Mouse (Mus musculus) embryonic facial prominence, embryonic 10.5 days (tissue): Measurements from ENCODE around the gene Zbtb6. TPM values are rescaled to one million over a fixed set of nuclear protein-coding genes. Genes with fewer than 3 reads are reported as not detected.
A peak's percentile ranks its signal among the peaks of the same experiment; 100 is the strongest.

Experiments
- DNase-seq: peaks from one replicate; pipeline ENCODE4 v3.0.0-alpha.2; 2017; ENCODE audit warnings: low spot score
- H3K27ac ChIP-seq: fragments of 300-500 bp; sonication (generic); replicated peaks from 2 replicates; pipeline ENCODE4 v1.5.1; 2016; ENCODE audit warnings: mild to moderate bottlenecking
- H3K27me3 ChIP-seq: fragments of 300-500 bp; sonication (generic); replicated peaks from 2 replicates; pipeline ENCODE4 v1.6.1; 2016; ENCODE audit warnings: low read depth, mild to moderate bottlenecking; ENCODE audit not compliant: poor library complexity, severe bottlenecking
- H3K36me3 ChIP-seq: fragments of 300-500 bp; sonication (generic); replicated peaks from 2 replicates; pipeline ENCODE4 v1.6.1; 2016; ENCODE audit warnings: mild to moderate bottlenecking, moderate library complexity
- H3K4me1 ChIP-seq: fragments of 300-500 bp; sonication (generic); 2 replicates; pipeline ENCODE4 v1.6.1; 2016
- H3K4me3 ChIP-seq: fragments of 300-500 bp; sonication (generic); 2 replicates; pipeline ENCODE4 v1.5.1; 2016; ENCODE audit warnings: mild to moderate bottlenecking, moderate library complexity
- H3K9me3 ChIP-seq: fragments of 300-500 bp; sonication (generic); 2 replicates; pipeline ENCODE4 v1.6.1; 2016; ENCODE audit warnings: mild to moderate bottlenecking
- WGBS: fragments of 180-500 bp; shearing (Covaris S2); methylation state at CpG from one replicate; pipeline ENCODE4 v1.1.7; 2016; 5-methylcytosine and 5-hydroxymethylcytosine counted together
- polyA plus RNA-seq: library from polyadenylated mRNA; unstranded; fragments of >200 nt; fragmentation: Nextera tagmentation; extraction: Ambion mirVana; gene quantifications from 2 replicates; pipeline ENCODE4 v1.2.1, GENCODE M21; 2016

The Zbtb6 gene
- polyA plus RNA-seq, 1 experiment from 2014 or later: 6.2 TPM

DNA sequence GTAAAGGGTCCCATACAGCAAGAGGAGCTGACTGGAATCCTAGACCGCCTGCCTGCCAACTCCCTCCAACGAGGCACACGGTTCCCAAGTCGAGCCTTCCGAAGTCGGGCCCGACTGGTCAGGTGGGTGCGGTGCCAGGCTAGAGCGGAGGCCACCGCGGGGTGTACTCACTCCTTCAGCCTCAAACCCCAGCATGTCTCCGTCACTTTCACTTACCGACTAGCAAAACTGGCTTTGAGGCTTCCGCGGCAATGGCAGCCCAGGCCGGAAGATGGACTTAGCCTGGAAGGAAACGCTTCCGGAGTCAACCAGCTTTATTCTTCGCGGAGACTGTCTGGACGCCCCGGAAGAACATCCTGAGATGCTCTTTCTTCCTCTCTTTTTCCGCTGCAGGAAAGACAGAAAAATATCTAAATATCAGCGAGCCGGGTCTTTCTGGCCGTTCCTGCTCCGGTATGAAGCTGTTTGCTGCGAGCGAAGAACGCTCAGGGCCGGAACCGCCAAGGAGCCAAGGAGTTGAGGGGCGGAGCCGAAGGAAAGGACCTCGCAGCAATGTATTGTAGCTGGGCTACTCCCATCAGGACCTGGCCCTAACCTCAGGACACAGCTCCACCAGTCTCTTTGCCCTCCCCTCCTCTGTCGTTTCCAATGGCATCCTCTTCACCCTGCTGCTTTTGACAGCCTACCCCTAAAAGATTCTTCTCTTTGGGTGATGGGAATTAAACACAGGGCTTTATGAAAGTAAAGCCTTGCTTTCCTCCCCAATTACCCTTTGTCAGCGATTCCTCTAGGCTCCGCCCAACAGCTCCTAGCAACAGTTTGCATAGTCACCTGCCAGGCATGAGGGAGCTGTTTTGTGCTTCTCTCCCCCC is 12.1 kb downstream of the Zbtb6 start:
- H3K27me3 ChIP-seq: no peaks in the 10 kb centered on the region
- under 1% methylated on average over 38 of the region's 38 CpGs for WGBS
- H3K27ac ChIP-seq: peak overlapping the region; percentile 95
- H3K9me3 ChIP-seq: no peaks in the 10 kb centered on the region
- peak; percentile 86 for DNase-seq
- H3K4me3 ChIP-seq: peak overlapping the region; percentile 90
- peaks cover 17% of the 10 kb centered on the region for H3K4me1 ChIP-seq
- peaks cover 36% of the 10 kb centered on the region for H3K36me3 ChIP-seq

DNA sequence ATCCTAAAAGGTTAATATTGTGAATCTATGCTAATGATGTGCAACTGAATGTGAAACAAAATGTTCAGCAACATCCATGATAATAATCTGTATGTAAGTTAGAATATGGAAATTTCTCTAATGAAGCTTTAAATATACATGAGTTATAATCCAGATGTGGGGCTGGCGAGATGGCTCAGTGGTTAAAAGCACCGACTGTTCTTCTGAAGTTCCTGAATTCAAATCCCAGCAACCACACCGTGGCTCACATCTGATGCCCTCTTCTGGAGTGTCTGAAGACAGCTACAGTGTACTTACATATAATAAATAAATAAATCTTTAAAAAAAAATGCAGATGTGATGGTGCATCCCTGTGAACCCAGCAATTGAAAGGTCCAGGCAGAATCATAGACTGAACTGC is 19.3 kb downstream of the Zbtb6 start:
- Histone ChIP-seq H3K36me3 (peaks cover 35% of the 10 kb centered on the region), H3K27me3 (no peaks in the 10 kb centered on the region), H3K4me1 (peaks cover 16% of the 10 kb centered on the region), H3K9me3 (no peaks in the 10 kb centered on the region), H3K4me3 (0 out of 2 replicates have a peak overlapping the region, but pooled peaks have one; percentile 95), H3K27ac (no peak overlapping the region)
- WGBS: 65% methylated on average over 3 of the region's 3 CpGs
- DNase-seq: no peak

DNA sequence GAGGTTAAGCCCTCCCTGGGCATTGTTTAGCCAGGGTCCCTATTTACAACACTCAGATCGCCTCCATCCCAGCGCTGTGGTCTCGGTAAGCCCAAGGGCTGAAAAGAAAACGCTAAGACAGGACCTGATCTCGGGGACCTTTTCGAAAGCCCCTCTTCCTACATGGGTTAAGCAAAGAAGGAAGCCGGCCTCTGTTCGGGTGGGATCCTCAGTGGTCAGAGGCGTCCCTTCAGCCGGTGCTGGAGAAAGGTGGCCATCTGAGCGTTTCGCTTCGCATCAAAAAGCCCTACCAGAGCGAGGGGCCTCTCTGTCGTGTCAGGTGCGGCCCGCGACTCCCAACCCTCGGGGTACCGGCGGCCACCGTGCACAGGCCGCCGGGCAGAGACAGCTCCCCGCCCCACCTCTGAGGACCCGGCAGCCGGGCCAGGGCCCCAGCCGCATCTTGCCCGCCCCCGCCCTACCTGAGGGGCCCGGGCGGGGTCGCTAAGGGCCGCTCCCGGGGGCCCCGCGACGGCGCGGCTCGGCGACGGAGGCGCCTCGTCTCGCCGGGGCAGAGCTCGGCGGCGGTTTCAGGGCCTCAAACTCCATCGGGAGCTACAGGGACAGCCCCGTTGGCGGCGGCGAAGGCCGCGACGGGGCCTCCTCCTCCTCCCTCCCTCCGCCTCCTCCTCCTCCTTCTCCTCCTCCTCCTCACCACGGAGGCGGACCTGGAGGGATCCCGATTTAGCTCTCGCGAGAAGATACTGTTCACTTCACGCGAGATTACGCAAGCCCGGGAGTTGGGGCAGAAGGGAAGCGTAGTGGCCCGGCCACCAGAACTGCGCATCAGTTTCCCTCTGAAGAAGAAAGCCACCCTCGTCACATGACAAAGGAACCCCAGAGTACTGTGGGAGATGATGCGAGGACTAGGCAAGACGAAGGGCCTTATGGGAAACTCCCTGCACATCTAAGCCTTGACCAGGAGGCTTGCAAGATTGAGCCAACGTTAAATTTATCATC is 20.4 kb downstream of the Zbtb6 start, which contains the start of gene Rc3h2:
Rc3h2 (minus strand) TSS at position 598 of the 999 bp plus-strand sequence.
- no peaks in the 10 kb centered on the region for H3K27me3 ChIP-seq
- under 1% methylated on average over 71 of the region's 75 CpGs for WGBS
- peak within 1 kb of the TSS; percentile 98 for H3K27ac ChIP-seq
- peak within 1 kb of the TSS; percentile 95 for H3K4me3 ChIP-seq
- H3K9me3 ChIP-seq: no peaks in the 10 kb centered on the region
- DNase-seq: peak; percentile 96
- peaks cover 16% of the 10 kb centered on the region for H3K4me1 ChIP-seq
- peaks cover 34% of the 10 kb centered on the region for H3K36me3 ChIP-seq

DNA sequence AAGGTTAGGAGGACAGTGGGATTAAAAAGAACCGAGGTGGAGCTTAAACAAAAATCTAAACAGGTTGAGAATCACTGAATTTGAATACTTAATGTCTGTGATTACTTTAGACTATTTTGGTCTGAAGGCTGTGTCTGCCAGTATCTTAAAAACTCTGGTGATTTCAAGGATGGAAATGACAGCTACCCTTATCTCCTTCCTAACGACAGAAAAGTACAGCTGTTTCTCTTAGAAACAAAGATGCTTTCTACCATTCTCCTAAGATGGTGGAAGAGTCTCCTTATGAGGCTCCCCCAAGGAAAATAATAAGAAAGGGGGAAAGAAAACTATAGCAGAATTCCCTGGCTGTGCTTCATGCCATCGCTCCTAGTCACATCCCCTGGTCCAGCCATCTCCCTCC is 21.1 kb downstream of the Zbtb6 start:
- DNase-seq: no peak
- Histone ChIP-seq H3K4me3 (peak overlapping the region; percentile 95), H3K36me3 (peaks cover 32% of the 10 kb centered on the region), H3K9me3 (no peaks in the 10 kb centered on the region), H3K27me3 (no peaks in the 10 kb centered on the region), H3K27ac (peak overlapping the region; percentile 98), H3K4me1 (peaks cover 16% of the 10 kb centered on the region)
- 10% methylated on average over 3 of the region's 3 CpGs for WGBS

DNA sequence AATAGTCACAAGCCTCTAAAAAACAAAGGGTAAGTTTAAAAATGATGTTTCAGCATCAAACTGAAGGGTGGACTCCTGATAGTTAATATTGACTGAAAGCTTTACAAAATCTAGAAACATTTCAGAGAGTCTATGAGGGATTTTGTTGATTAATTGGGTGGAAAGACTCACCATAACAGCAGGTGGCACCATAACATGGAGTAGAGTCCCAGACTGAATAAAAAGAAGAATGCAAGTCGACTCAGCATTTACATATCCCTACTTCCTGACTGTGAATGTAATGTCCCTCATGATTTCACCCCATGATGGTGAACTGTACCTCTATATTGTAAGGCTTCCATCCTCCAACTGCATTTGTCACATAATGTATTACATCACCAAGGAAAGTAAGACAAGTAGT is 47.4 kb downstream of the Zbtb6 start:
- Histone ChIP-seq H3K27me3 (no peaks in the 10 kb centered on the region), H3K9me3 (no peaks in the 10 kb centered on the region), H3K36me3 (peaks cover 82% of the 10 kb centered on the region), H3K4me1 (no peaks in the 10 kb centered on the region), H3K27ac (no peak overlapping the region), H3K4me3 (no peak overlapping the region)
- WGBS: 82% methylated on average over 1 of the region's 1 CpGs
- DNase-seq: no peak

DNA sequence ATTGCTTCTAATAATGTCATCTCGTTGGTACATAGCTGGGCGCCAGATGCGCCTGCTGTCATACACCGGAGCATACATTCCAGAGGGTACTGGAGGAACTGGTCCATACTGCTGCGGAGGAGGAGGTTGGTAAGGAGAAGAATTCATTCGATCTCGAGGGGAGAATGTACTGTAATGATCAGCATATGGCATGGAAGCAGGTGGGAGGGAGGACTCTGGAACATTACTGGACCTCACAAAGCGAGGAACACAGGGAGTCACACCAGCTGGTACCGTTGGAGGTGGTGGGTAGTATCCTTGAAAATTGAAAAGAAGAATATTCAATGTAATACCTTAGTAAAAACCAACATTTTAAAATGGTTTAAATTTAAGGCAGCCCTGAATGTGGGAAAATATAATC is 60.0 kb downstream of the Zbtb6 start:
- peaks cover 90% of the 10 kb centered on the region for H3K36me3 ChIP-seq
- DNase-seq: no peak
- no peak overlapping the region for H3K27ac ChIP-seq
- no peaks in the 10 kb centered on the region for H3K9me3 ChIP-seq
- no peak overlapping the region for H3K4me3 ChIP-seq
- 94% methylated on average over 9 of the region's 9 CpGs for WGBS
- H3K27me3 ChIP-seq: no peaks in the 10 kb centered on the region
- H3K4me1 ChIP-seq: no peaks in the 10 kb centered on the region

DNA sequence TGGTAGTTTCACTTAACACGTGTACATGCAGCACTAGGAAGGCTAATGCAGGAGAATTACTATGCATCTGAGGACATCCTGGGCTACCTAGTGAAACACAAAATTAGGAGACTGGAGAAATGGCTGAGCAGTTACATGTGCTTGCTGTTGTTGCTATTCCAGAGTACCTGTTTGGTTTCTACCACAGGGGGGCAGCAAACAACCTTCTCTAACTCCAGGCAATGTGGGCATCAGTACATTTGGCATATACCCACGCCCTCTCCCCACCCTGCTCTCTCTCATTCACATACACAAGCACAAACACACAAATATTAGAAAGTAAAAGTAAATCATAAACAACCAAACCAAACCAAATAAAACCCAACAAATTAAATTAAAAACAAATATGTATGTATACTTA is 62.8 kb downstream of the Zbtb6 start:
- WGBS: 79% methylated on average over 2 of the region's 2 CpGs
- Histone ChIP-seq H3K4me1 (no peaks in the 10 kb centered on the region), H3K27me3 (no peaks in the 10 kb centered on the region), H3K4me3 (no peak overlapping the region), H3K9me3 (no peaks in the 10 kb centered on the region), H3K36me3 (peaks cover 97% of the 10 kb centered on the region), H3K27ac (no peak overlapping the region)
- DNase-seq: peak; percentile 54

DNA sequence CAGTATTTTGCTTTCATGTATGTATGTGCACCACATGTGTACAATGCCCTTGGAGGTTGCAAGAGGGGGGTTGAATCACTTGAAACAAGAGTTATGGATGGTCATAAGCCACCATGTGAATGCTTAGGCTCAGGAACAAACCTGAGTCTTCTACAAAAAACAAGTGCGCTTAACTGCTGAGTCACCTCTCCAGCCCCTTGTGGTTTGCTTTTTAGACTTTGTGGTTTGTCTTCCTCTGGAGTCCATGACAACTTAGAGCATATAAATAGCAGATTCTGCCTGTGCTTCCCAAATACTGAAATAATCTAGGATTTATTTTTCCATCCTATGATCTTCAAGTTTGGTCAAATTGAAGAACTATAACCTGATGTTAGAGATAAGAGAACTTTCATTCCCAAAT is 67.0 kb downstream of the Zbtb6 start:
- no peak overlapping the region for H3K27ac ChIP-seq
- H3K36me3 ChIP-seq: peaks cover 89% of the 10 kb centered on the region
- DNase-seq: no peak
- H3K9me3 ChIP-seq: no peaks in the 10 kb centered on the region
- WGBS: 97% methylated on average over 1 of the region's 1 CpGs
- no peak overlapping the region for H3K4me3 ChIP-seq
- no peaks in the 10 kb centered on the region for H3K4me1 ChIP-seq
- no peaks in the 10 kb centered on the region for H3K27me3 ChIP-seq

Other genes with a start within 250 kb of the Zbtb6 start
- gene Olfr366, start 231.6 kb downstream of the Zbtb6 start, polyA plus RNA-seq: not detected in 2 replicates
- not detected in 2 replicates for gene Olfr368, start 116.7 kb downstream of the Zbtb6 start, polyA plus RNA-seq
- gene Pdcl, start 83.8 kb downstream of the Zbtb6 start, polyA plus RNA-seq: 51.3 and 51.6 TPM in 2 replicates
- gene Rc3h2, start 20.3 kb downstream of the Zbtb6 start, polyA plus RNA-seq: 18.9 and 20.1 TPM in 2 replicates
- gene Zbtb26, start within 50 bp of the Zbtb6 start, polyA plus RNA-seq: 10.3 and 12.1 TPM in 2 replicates
- gene Rabgap1, start 108 bp upstream of the Zbtb6 start, polyA plus RNA-seq: 45.4 and 47.8 TPM in 2 replicates
- gene Gpr21, start 73.2 kb upstream of the Zbtb6 start, polyA plus RNA-seq: 1.2 and 1.3 TPM in 2 replicates